In genomic region chr1:25317142-25317541, GRCm38 (mm10) we compare ENCODE assay signal across 30 mouse cellular contexts.
"Had no signal": no experiment of that assay in that cellular context is flagged by ENCODE, and none has a peak within 500 bp of the region (broad histone marks: within the 10 kb centered on the region; RNA-seq: fewer than 3 reads in every experiment).

No protein-coding gene starts in this region.

- H3K4me1 ChIP-seq: limb, embryonic 10.5 days; limb, embryonic 12.5 days; limb, embryonic 13.5 days; limb, embryonic 15.5 days; liver, embryonic 12.5 days; liver, embryonic 13.5 days; liver, embryonic 15.5 days; lung, embryonic 15.5 days; megakaryocyte, embryonic 14.5 days; midbrain, embryonic 10.5 days; midbrain, embryonic 12.5 days; midbrain, embryonic 15.5 days had no signal

- H3K27me3 ChIP-seq: limb, embryonic 12.5 days; limb, embryonic 13.5 days; limb, embryonic 15.5 days; liver, embryonic 12.5 days; liver, embryonic 13.5 days; liver, embryonic 15.5 days; lung, embryonic 15.5 days; megakaryocyte, embryonic 14.5 days; midbrain, embryonic 12.5 days; midbrain, embryonic 13.5 days; midbrain, embryonic 15.5 days had no signal

- H3K4me3 ChIP-seq: left cerebral cortex, adult 2 months; limb, embryonic 10.5 days; limb, embryonic 12.5 days; limb, embryonic 13.5 days; limb, embryonic 15.5 days; liver, embryonic 12.5 days; liver, embryonic 13.5 days; liver, embryonic 15.5 days; lung, embryonic 15.5 days; megakaryocyte, embryonic 14.5 days; midbrain, embryonic 10.5 days; midbrain, embryonic 12.5 days; midbrain, embryonic 13.5 days; midbrain, embryonic 15.5 days; myocyte had no signal

- H3K9me3 ChIP-seq: limb, embryonic 10.5 days; limb, embryonic 12.5 days; limb, embryonic 13.5 days; limb, embryonic 15.5 days; liver, embryonic 12.5 days; liver, embryonic 13.5 days; liver, embryonic 15.5 days; lung, embryonic 15.5 days; midbrain, embryonic 10.5 days; midbrain, embryonic 12.5 days; midbrain, embryonic 13.5 days; midbrain, embryonic 15.5 days had no signal

- DNase-seq: left cerebral cortex, postnatal 4 days; liver; liver, embryonic 13.5 days; lung, adult 18-20 months; lung, adult 2 months; lung, embryonic 14.5 days; lung, postnatal 10 days; lung, postnatal 14 days; lung, postnatal 36 days; midbrain, embryonic 14.5 days had no signal

- H3K9ac ChIP-seq: limb, embryonic 12.5 days; limb, embryonic 13.5 days; limb, embryonic 15.5 days; liver, embryonic 12.5 days; liver, embryonic 13.5 days; liver, embryonic 14.5 days; liver, embryonic 15.5 days; lung, embryonic 14.5 days; lung, embryonic 15.5 days; midbrain, embryonic 12.5 days; midbrain, embryonic 13.5 days; midbrain, embryonic 15.5 days had no signal

- ATAC-seq: liver, embryonic 12.5 days; lung, postnatal 0 days; midbrain, embryonic 13.5 days; midbrain, embryonic 15.5 days; midbrain, embryonic 16.5 days had no signal

- H3K27ac ChIP-seq: left cerebral cortex, adult 2 months; limb, embryonic 10.5 days; limb, embryonic 12.5 days; limb, embryonic 13.5 days; limb, embryonic 15.5 days; liver, embryonic 12.5 days; liver, embryonic 13.5 days; liver, embryonic 14.5 days; liver, embryonic 15.5 days; lung, embryonic 15.5 days; macrophage; midbrain, embryonic 10.5 days; midbrain, embryonic 12.5 days; midbrain, embryonic 13.5 days; midbrain, embryonic 15.5 days had no signal

- H3K36me3 ChIP-seq: limb, embryonic 10.5 days; limb, embryonic 12.5 days; limb, embryonic 13.5 days; limb, embryonic 15.5 days; liver, embryonic 12.5 days; liver, embryonic 13.5 days; liver, embryonic 15.5 days; lung, embryonic 15.5 days; midbrain, embryonic 10.5 days; midbrain, embryonic 12.5 days; midbrain, embryonic 13.5 days; midbrain, embryonic 15.5 days had no signal

- H3K4me2 ChIP-seq: limb, embryonic 12.5 days; limb, embryonic 13.5 days; limb, embryonic 15.5 days; liver, embryonic 11.5 days; liver, embryonic 12.5 days; liver, embryonic 13.5 days; liver, embryonic 15.5 days; lung, embryonic 14.5 days; lung, embryonic 15.5 days; midbrain, embryonic 11.5 days; midbrain, embryonic 12.5 days; midbrain, embryonic 13.5 days; midbrain, embryonic 15.5 days had no signal
